Mouse (Mus musculus): Measurements from ENCODE around the gene Sfmbt1.

- TF ChIP-seq POLR2A (IDR thresholded peaks at IDR 0.05; ENCODE audit: control insufficient read depth, extremely low read depth, insufficient read depth, low read length, poor library complexity) (no peak), CTCF (IDR thresholded peaks at IDR 0.05; ENCODE audit: borderline replicate concordance, control insufficient read depth, extremely low read depth, insufficient read depth, low read length, poor library complexity) (no peak)
Measured at GRCm38 (mm10) chr14:30824456-30824995, 109.9 kb downstream of the Sfmbt1 start.

All from thymus, adult 2 months (tissue).